In genomic region chr16:85224325-85224724, GRCm38 (mm10) we compare ENCODE assay signal across 20 mouse cellular contexts.
"Had no signal": no experiment of that assay in that cellular context is flagged by ENCODE, and none has a peak within 500 bp of the region (broad histone marks: within the 10 kb centered on the region; RNA-seq: fewer than 3 reads in every experiment).

No protein-coding gene starts in this region.

- H3K9ac ChIP-seq: liver, postnatal 0 days; lung, embryonic 15.5 days; midbrain, embryonic 12.5 days; neural tube, embryonic 13.5 days; neural tube, embryonic 15.5 days had no signal

- H3K27me3 ChIP-seq: lung, embryonic 15.5 days; midbrain, embryonic 12.5 days; neural tube, embryonic 13.5 days; neural tube, embryonic 15.5 days had no signal

- H3K27ac ChIP-seq: lung, embryonic 15.5 days; midbrain, embryonic 12.5 days; neural tube, embryonic 13.5 days; neural tube, embryonic 15.5 days had no signal

- H3K4me1 ChIP-seq: lung, embryonic 15.5 days; midbrain, embryonic 12.5 days; neural tube, embryonic 13.5 days; neural tube, embryonic 15.5 days had no signal

- H3K4me2 ChIP-seq: lung, embryonic 15.5 days; midbrain, embryonic 12.5 days; neural tube, embryonic 13.5 days; neural tube, embryonic 15.5 days had no signal

- H3K9me3 ChIP-seq: lung, embryonic 15.5 days; midbrain, embryonic 12.5 days; neural tube, embryonic 13.5 days; neural tube, embryonic 15.5 days had no signal

- ATAC-seq: liver, postnatal 0 days; lung, postnatal 0 days; midbrain, embryonic 16.5 days had no signal

- H3K4me3 ChIP-seq: lung, embryonic 15.5 days; midbrain, embryonic 12.5 days; myocyte; neural tube, embryonic 13.5 days; neural tube, embryonic 15.5 days had no signal

- DNase-seq: liver, postnatal 0 days; lung, adult 2 months; lung, postnatal 14 days; lung, postnatal 4 days; midbrain, embryonic 14.5 days; retina, postnatal 1 day; right cerebral cortex, adult 18-20 months; right cerebral cortex, postnatal 25 days; right cerebral cortex, postnatal 4 days; spleen, adult 18-20 months; thymus, adult 18-20 months; thymus, postnatal 14 days; thymus, postnatal 36 days had no signal

- H3K36me3 ChIP-seq: lung, embryonic 15.5 days; midbrain, embryonic 12.5 days; neural tube, embryonic 13.5 days; neural tube, embryonic 15.5 days had no signal
